Mouse (Mus musculus): ENCODE measurements around the gene Ryr1. TPM values are rescaled to one million over a fixed set of nuclear protein-coding genes. Genes with fewer than 3 reads are reported as not detected.

Ryr1 gene
- total and polyA plus RNA-seq, 2 experiments from 2014 or later, result 0.04 to 0.15 TPM

DNA sequence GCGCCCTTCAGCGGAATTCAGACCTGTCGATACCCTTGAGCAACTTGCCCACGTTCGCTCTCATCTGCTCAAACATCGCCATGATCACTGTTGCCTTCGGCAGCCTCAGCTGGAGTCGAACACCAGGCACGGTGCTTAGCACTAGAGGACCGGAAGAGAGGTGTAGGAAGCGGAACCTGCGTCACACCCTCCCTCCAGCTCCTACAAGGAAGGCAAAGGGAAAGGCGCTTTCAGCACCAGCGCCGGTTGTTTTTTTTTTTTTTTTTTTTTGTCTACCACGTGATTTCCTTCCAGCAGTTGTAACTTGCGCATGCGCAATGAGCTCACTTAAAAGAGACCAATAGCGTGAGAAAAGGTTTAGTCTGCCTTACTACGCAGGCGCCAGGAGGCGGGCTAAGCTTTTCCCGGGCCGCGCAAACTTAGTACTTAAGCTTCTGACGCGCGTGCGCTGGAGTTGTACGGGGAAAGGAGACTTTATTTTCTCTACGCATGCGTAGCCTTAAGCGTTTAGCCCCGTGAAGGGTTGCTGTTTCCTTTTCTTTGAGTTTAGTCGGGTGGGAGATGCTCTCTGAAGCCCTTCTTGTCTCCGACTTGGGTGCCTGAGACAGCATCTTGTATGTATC is 143.2 kb downstream of the Ryr1 start, which contains the start of the genes Eif3k and Map4k1:
Gene Eif3k (minus strand): TSS at position 214 of the 623 bp plus-strand sequence.
Gene Map4k1 (plus strand): TSS at position 400 of the 623 bp plus-strand sequence.
- Histone ChIP-seq H3K27ac (ENCODE audit: low read depth) (peak within 1 kb of the TSS; percentile 81), H3K4me1 (ENCODE audit: control insufficient read depth, insufficient read depth) (peaks cover 11% of the 10 kb centered on the region; the same call in 1 of the 2 replicates), H3K36me3 (replicated peaks; ENCODE audit: control insufficient read depth, insufficient read depth, low read length) (peaks cover 30% of the 10 kb centered on the region), H3K9me3 (replicated peaks; ENCODE audit: control insufficient read depth, low read length) (no peaks in the 10 kb centered on the region), H3K9ac (replicated peaks; ENCODE audit: low read depth, low read length) (peak within 1 kb of the TSS; percentile 67), H3K4me2 (ENCODE audit: low read depth, low read length) (peak within 1 kb of the TSS; percentile 89), H3K4me3 (ENCODE audit: low read depth, low read length) (peak within 1 kb of the TSS; percentile 71), H3K27me3 (ENCODE audit: control insufficient read depth, insufficient read depth, low read length) (no peaks in the 10 kb centered on the region)
- ATAC-seq (ENCODE audit: insufficient read depth, low read depth), result peak; percentile 96
- no peak for TF ChIP-seq EP300 (IDR thresholded peaks at IDR 0.05; ENCODE audit: low read depth)
- no peak for TF ChIP-seq CTCF (IDR thresholded peaks at IDR 0.05; ENCODE audit: low read depth)
- DNase-seq (ENCODE audit: low spot score), result peak; percentile 99
- under 1% methylated on average over 36 of the region's 36 CpGs for WGBS

GRCm38 (mm10) chr7:28977556-28977955 is 147.4 kb downstream of the Ryr1 start:
- Histone ChIP-seq H3K4me3 (ENCODE audit: low read depth, low read length) (no peak overlapping the region), H3K4me2 (ENCODE audit: low read depth, low read length) (no peak overlapping the region), H3K27me3 (ENCODE audit: control insufficient read depth, insufficient read depth, low read length) (no peaks in the 10 kb centered on the region), H3K4me1 (ENCODE audit: control insufficient read depth, insufficient read depth) (peaks cover 9% of the 10 kb centered on the region), H3K36me3 (replicated peaks; ENCODE audit: control insufficient read depth, insufficient read depth, low read length) (peaks cover 57% of the 10 kb centered on the region), H3K27ac (ENCODE audit: low read depth) (peak overlapping the region; percentile 34; the same call in 1 of the 2 replicates), H3K9ac (replicated peaks; ENCODE audit: low read depth, low read length) (no peak overlapping the region), H3K9me3 (replicated peaks; ENCODE audit: control insufficient read depth, low read length) (no peaks in the 10 kb centered on the region)
- DNase-seq (ENCODE audit: low spot score), result no peak
- 58% methylated on average over 9 of the region's 9 CpGs for WGBS
- no peak for TF ChIP-seq CTCF (IDR thresholded peaks at IDR 0.05; ENCODE audit: low read depth)
- no peak for TF ChIP-seq EP300 (IDR thresholded peaks at IDR 0.05; ENCODE audit: low read depth)
- no peak for ATAC-seq (ENCODE audit: insufficient read depth, low read depth)

DNA sequence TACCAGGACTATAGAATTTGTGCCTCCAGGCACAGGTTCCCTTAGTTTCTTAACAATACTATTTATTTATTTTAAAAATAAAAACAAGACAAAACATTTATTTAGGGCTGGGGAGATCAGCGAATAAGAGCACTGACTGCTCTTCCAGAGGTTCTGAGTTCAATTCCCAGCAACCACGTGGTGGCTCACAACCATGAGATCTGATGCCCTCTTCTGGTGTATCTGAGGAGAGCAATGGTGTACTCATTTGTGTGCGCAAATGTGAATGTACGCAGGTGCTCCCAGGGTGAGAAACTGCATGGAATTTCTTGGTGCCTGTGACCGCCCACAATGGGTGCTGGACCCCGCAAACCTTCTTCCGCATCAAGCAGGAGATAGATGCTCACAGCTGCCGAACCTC is 152.0 kb downstream of the Ryr1 start:
- Histone ChIP-seq H3K4me3 (ENCODE audit: low read depth, low read length) (no peak overlapping the region), H3K27ac (ENCODE audit: low read depth) (no peak overlapping the region), H3K27me3 (ENCODE audit: control insufficient read depth, insufficient read depth, low read length) (no peaks in the 10 kb centered on the region), H3K9me3 (replicated peaks; ENCODE audit: control insufficient read depth, low read length) (no peaks in the 10 kb centered on the region), H3K9ac (replicated peaks; ENCODE audit: low read depth, low read length) (no peak overlapping the region), H3K4me2 (ENCODE audit: low read depth, low read length) (no peak overlapping the region), H3K4me1 (ENCODE audit: control insufficient read depth, insufficient read depth) (peaks cover 10% of the 10 kb centered on the region), H3K36me3 (replicated peaks; ENCODE audit: control insufficient read depth, insufficient read depth, low read length) (peaks cover 48% of the 10 kb centered on the region)
- DNase-seq (ENCODE audit: low spot score) (no peak), ATAC-seq (ENCODE audit: insufficient read depth, low read depth) (no peak)
- TF ChIP-seq EP300 (IDR thresholded peaks at IDR 0.05; ENCODE audit: low read depth) (no peak), CTCF (IDR thresholded peaks at IDR 0.05; ENCODE audit: low read depth) (peak; percentile 32)
- 80% methylated on average over 8 of the region's 8 CpGs for WGBS

GRCm38 (mm10) chr7:28972542-28972985 is 152.4 kb downstream of the Ryr1 start:
- H3K4me3 ChIP-seq (ENCODE audit: low read depth, low read length), result no peak overlapping the region
- WGBS, result 60% methylated on average over 8 of the region's 8 CpGs
- H3K36me3 ChIP-seq (replicated peaks; ENCODE audit: control insufficient read depth, insufficient read depth, low read length), result peaks cover 44% of the 10 kb centered on the region
- peaks cover 10% of the 10 kb centered on the region for H3K4me1 ChIP-seq (ENCODE audit: control insufficient read depth, insufficient read depth)
- no peaks in the 10 kb centered on the region for H3K9me3 ChIP-seq (replicated peaks; ENCODE audit: control insufficient read depth, low read length)
- DNase-seq (ENCODE audit: low spot score), result no peak
- H3K4me2 ChIP-seq (ENCODE audit: low read depth, low read length), result no peak overlapping the region; the same call in 1 of the 2 replicates
- H3K9ac ChIP-seq (replicated peaks; ENCODE audit: low read depth, low read length), result no peak overlapping the region
- TF ChIP-seq CTCF (IDR thresholded peaks at IDR 0.05; ENCODE audit: low read depth) (peak; percentile 67), EP300 (IDR thresholded peaks at IDR 0.05; ENCODE audit: low read depth) (no peak)
- ATAC-seq (ENCODE audit: insufficient read depth, low read depth), result no peak
- peak overlapping the region; percentile 82 for H3K27ac ChIP-seq (ENCODE audit: low read depth)
- H3K27me3 ChIP-seq (ENCODE audit: control insufficient read depth, insufficient read depth, low read length), result no peaks in the 10 kb centered on the region

- DNase-seq (ENCODE audit: low spot score) (peak; percentile 67), ATAC-seq (ENCODE audit: insufficient read depth, low read depth) (peak; percentile 72)
- Histone ChIP-seq H3K4me2 (ENCODE audit: low read depth, low read length) (peak overlapping the region; percentile 18; the same call in 1 of the 2 replicates), H3K9ac (replicated peaks; ENCODE audit: low read depth, low read length) (no peak overlapping the region), H3K27ac (ENCODE audit: low read depth) (peak overlapping the region; percentile 82), H3K27me3 (ENCODE audit: control insufficient read depth, insufficient read depth, low read length) (no peaks in the 10 kb centered on the region), H3K4me3 (ENCODE audit: low read depth, low read length) (no peak overlapping the region), H3K4me1 (ENCODE audit: control insufficient read depth, insufficient read depth) (peaks cover 10% of the 10 kb centered on the region), H3K36me3 (replicated peaks; ENCODE audit: control insufficient read depth, insufficient read depth, low read length) (peaks cover 37% of the 10 kb centered on the region), H3K9me3 (replicated peaks; ENCODE audit: control insufficient read depth, low read length) (no peaks in the 10 kb centered on the region)
- WGBS, result 21% methylated on average over 6 of the region's 6 CpGs
- TF ChIP-seq EP300 (IDR thresholded peaks at IDR 0.05; ENCODE audit: low read depth) (no peak), CTCF (IDR thresholded peaks at IDR 0.05; ENCODE audit: low read depth) (no peak)
These were observed 153.2 kb downstream of the Ryr1 start for GRCm38 (mm10) chr7:28971770-28972269.
